ENCODE assay signal across 8 mouse cellular contexts in the genomic region with DNA sequence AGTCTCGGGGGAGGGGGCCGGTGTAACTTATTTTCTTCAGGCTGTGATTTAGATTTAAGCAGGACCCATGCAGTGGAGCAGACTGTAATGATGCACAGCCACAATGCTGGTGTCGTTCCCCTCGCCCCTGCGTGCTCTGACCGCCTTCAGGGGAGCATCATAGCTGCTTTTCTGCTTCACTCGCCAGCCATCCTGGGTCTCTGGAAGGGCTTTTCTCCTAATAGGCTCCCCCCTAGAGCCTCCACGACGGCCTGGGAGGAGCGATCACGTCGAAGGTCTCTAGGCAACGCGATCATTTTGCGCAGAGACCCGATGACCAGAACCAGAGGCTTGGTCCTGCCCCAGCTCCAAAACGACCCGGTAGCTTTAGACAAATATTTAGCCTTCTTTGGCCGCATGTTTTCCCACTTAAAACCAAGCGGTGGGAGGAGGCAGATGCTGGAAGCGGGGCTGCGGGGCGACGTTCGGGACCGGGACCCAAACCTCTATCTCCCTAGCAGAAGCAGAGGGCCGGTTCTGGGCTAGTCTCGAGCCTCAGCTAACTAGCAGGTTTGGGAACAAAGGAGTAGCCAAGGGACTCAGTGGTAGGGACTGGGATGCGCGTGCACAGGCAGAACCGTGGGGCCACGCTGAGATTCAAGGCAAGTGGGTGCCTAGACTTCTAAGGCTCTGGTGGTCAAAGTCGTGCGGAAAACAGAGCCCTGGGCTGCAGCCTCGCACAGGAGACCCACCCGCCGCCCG. TPM values are rescaled to one million over a fixed set of nuclear protein-coding genes. Genes with fewer than 3 reads are reported as not detected.
DNase-seq lines count a peak whose midpoint lies in the region; ATAC-seq lines count a peak whose summit lies in the region.

No protein-coding gene starts in this region.

- H3K27me3 ChIP-seq in heart, embryonic 13.5 days (replicated peaks), result peaks cover 78% of the 10 kb centered on the region
- H3K27me3 ChIP-seq in hindbrain, embryonic 10.5 days (ENCODE audit: insufficient read depth, poor library complexity, severe bottlenecking), result peaks cover 53% of the 10 kb centered on the region
- H3K27me3 ChIP-seq in midbrain, embryonic 13.5 days, result peaks cover 45% of the 10 kb centered on the region

- peak overlapping the region; percentile 43 for H3K4me3 ChIP-seq in heart, embryonic 13.5 days
- peak overlapping the region; percentile 57 for H3K4me3 ChIP-seq in hindbrain, embryonic 10.5 days
- peak overlapping the region; percentile 56 for H3K4me3 ChIP-seq in midbrain, embryonic 13.5 days (replicated peaks)

- H3K9ac ChIP-seq in heart, embryonic 13.5 days, result no peak overlapping the region
- peak overlapping the region; percentile 73 for H3K9ac ChIP-seq in midbrain, embryonic 13.5 days (replicated peaks)

- no peak for DNase-seq in heart, postnatal 4 days
- peak; percentile 27 for DNase-seq in R1 (ENCODE audit: low read depth, low spot score)
- no peak for DNase-seq in hindbrain, embryonic 10.5 days (ENCODE audit: low spot score)
- DNase-seq in c-Kit-positive CD71-positive TER-119-positive erythroid progenitor cells, embryonic 14.5 days (ENCODE audit: low spot score), result no peak
- no peak for DNase-seq in layer of hippocampus, postnatal 25 days (ENCODE audit: extremely low spot score in 1 of 2, low spot score in 1 of 2)
- no peak for DNase-seq in adrenal gland, postnatal 36 days

- H3K9me3 ChIP-seq in heart, embryonic 13.5 days, result no peaks in the 10 kb centered on the region
- no peaks in the 10 kb centered on the region for H3K9me3 ChIP-seq in hindbrain, embryonic 10.5 days
- H3K9me3 ChIP-seq in midbrain, embryonic 13.5 days, result no peaks in the 10 kb centered on the region

- H3K4me1 ChIP-seq in heart, embryonic 13.5 days, result peaks cover 11% of the 10 kb centered on the region
- peaks cover 19% of the 10 kb centered on the region for H3K4me1 ChIP-seq in hindbrain, embryonic 10.5 days (replicated peaks)
- peaks cover 26% of the 10 kb centered on the region for H3K4me1 ChIP-seq in midbrain, embryonic 13.5 days (replicated peaks)

- WGBS in heart, embryonic 13.5 days, result 12% methylated on average over 38 of the region's 38 CpGs
- 10% methylated on average over 38 of the region's 38 CpGs for WGBS in hindbrain, embryonic 10.5 days
- 8% methylated on average over 38 of the region's 38 CpGs for WGBS in midbrain, embryonic 13.5 days

- no peak overlapping the region for H3K27ac ChIP-seq in heart, embryonic 13.5 days (replicated peaks)
- peak overlapping the region; percentile 78 for H3K27ac ChIP-seq in hindbrain, embryonic 10.5 days
- peak overlapping the region; percentile 35 for H3K27ac ChIP-seq in midbrain, embryonic 13.5 days

- H3K4me2 ChIP-seq in heart, embryonic 13.5 days, result peak overlapping the region; percentile 67
- peak overlapping the region; percentile 78 for H3K4me2 ChIP-seq in midbrain, embryonic 13.5 days (replicated peaks)

- H3K36me3 ChIP-seq in heart, embryonic 13.5 days, result no peaks in the 10 kb centered on the region
- H3K36me3 ChIP-seq in hindbrain, embryonic 10.5 days, result no peaks in the 10 kb centered on the region
- H3K36me3 ChIP-seq in midbrain, embryonic 13.5 days, result peaks cover 5% of the 10 kb centered on the region; the same call in 1 of the 2 replicates

- ATAC-seq in heart, embryonic 13.5 days (ENCODE audit: extremely low read depth, insufficient number of reproducible peaks, low FRiP score, low TSS enrichment), result no peak
- peak; percentile 51; the same call in 1 of the 2 replicates for ATAC-seq in midbrain, embryonic 13.5 days

RNA-seq across cellular contexts. Expression of a gene that starts 0.7 kb away (rescaled TPM):
- 0.11 and 0.35 TPM in 2 replicates for polyA plus RNA-seq in heart, embryonic 13.5 days (2015; fragmentation: Nextera tagmentation; extraction: Ambion mirVana)
- under 1 TPM; 0.07 to 0.12 TPM for total RNA-seq in heart, postnatal 4 days (2021)
- 13.7 and 17.3 TPM in 2 replicates for polyA plus RNA-seq in hindbrain, embryonic 10.5 days (2016; fragmentation: Nextera tagmentation; extraction: Ambion mirVana)
- 10.6 and 11.5 TPM in 2 replicates for polyA plus RNA-seq in midbrain, embryonic 13.5 days (2015; fragmentation: Nextera tagmentation; extraction: Ambion mirVana)
- total RNA-seq in layer of hippocampus, postnatal 25 days (2021), result under 1 TPM; 0.28 to 0.34 TPM
- 1 to 10 TPM; 8.5 to 9.9 TPM for total RNA-seq in adrenal gland, postnatal 36 days (2021)

RNA-seq across cellular contexts. Expression of a gene that starts 22.9 kb away (rescaled TPM):
- polyA plus RNA-seq in heart, embryonic 13.5 days (2015; fragmentation: Nextera tagmentation; extraction: Ambion mirVana), result 0.27 and 0.36 TPM in 2 replicates
- total RNA-seq in heart, postnatal 4 days (2021), result under 1 TPM in 1 of 2 experiments, not detected in 1; 0.09 TPM
- 3.2 and 4.4 TPM in 2 replicates for polyA plus RNA-seq in hindbrain, embryonic 10.5 days (2016; fragmentation: Nextera tagmentation; extraction: Ambion mirVana)
- 0.89 and 0.99 TPM in 2 replicates for polyA plus RNA-seq in midbrain, embryonic 13.5 days (2015; fragmentation: Nextera tagmentation; extraction: Ambion mirVana)
- under 1 TPM in 1 of 2 experiments, not detected in 1; 0.20 TPM for total RNA-seq in layer of hippocampus, postnatal 25 days (2021)
- total RNA-seq in adrenal gland, postnatal 36 days (2021), result 1 to 10 TPM; 5.2 to 6.6 TPM

RNA-seq across cellular contexts. Expression of a gene that starts 45.0 kb away (rescaled TPM):
- 0.14 and 0.51 TPM in 2 replicates for polyA plus RNA-seq in heart, embryonic 13.5 days (2015; fragmentation: Nextera tagmentation; extraction: Ambion mirVana)
- not detected for total RNA-seq in heart, postnatal 4 days (2021)
- polyA plus RNA-seq in hindbrain, embryonic 10.5 days (2016; fragmentation: Nextera tagmentation; extraction: Ambion mirVana), result 2.3 and 3.4 TPM in 2 replicates
- polyA plus RNA-seq in midbrain, embryonic 13.5 days (2015; fragmentation: Nextera tagmentation; extraction: Ambion mirVana), result 2.9 and 4.0 TPM in 2 replicates
- 10 to 100 TPM in 1 of 2 experiments, 1 to 10 TPM in 1; 10.0 TPM for total RNA-seq in layer of hippocampus, postnatal 25 days (2021)
- total RNA-seq in adrenal gland, postnatal 36 days (2021), result under 1 TPM; 0.33 to 0.56 TPM

Comparison
In these comparisons a context has a peak if more than half of its experiments do, and no peak if none do; other contexts are left out.
1. RNA of a gene that starts 0.7 kb away (total RNA-seq): 8.5 to 9.9 TPM in adrenal gland, postnatal 36 days; 0.28 to 0.34 TPM in layer of hippocampus, postnatal 25 days and 0.07 to 0.12 TPM in heart, postnatal 4 days; every median in the first group is over 4 times any median in the second.
2. RNA of a gene that starts 22.9 kb away (total RNA-seq): 5.2 to 6.6 TPM in adrenal gland, postnatal 36 days; 0.20 TPM in layer of hippocampus, postnatal 25 days and 0.09 TPM in heart, postnatal 4 days; every median in the first group is over 4 times any median in the second.
3. RNA of a gene that starts 45.0 kb away (total RNA-seq): 10.0 TPM in layer of hippocampus, postnatal 25 days; 0.33 to 0.56 TPM in adrenal gland, postnatal 36 days and not detected in heart, postnatal 4 days; every median in the first group is over 4 times any median in the second.
4. Peak in every context shown above with its lines, with median percentiles within 50 percentile points of each other: H3K4me3 ChIP-seq.